Mouse (Mus musculus) cortical plate, adult 2 months (tissue): Measurements from ENCODE around the gene Bmp7.

ENCODE experiments used
- CTCF ChIP-seq: fragments of 200-500 bp; IDR thresholded peaks from 2 replicates; pipeline ENCODE4 v1.5.1; 2011; ENCODE audit warnings: mild to moderate bottlenecking, control low read depth, low read length; ENCODE audit not compliant: insufficient read depth; ENCODE audit errors: extremely low read depth
- POLR2A ChIP-seq: fragments of 200-500 bp; IDR thresholded peaks from 2 replicates; pipeline ENCODE4 v1.6.1; 2011; ENCODE audit warnings: mild to moderate bottlenecking, low read length, control low read depth; ENCODE audit not compliant: insufficient read depth; ENCODE audit errors: extremely low read depth

- TF ChIP-seq POLR2A (no peak), CTCF (no peak)
These were observed 79.5 kb downstream of the Bmp7 start for GRCm38 (mm10) chr2:172860593-172860992.
